Mouse (Mus musculus) monocyte, adult 5-6 weeks (primary cell): ENCODE measurements around the gene Miip. TPM values are rescaled to one million over a fixed set of nuclear protein-coding genes. Genes with fewer than 3 reads are reported as not detected.

ENCODE experiments used
- total RNA-seq: library from RNA; stranded (forward); fragments of 200-1000, 200-491, 200-594 nt; gene quantifications from 3 replicates; pipeline ENCODE4 v1.2.3, GENCODE M21; 2017

Miip gene
- total RNA-seq, 1 experiment from 2014 or later: 26.5 TPM

Other genes starting within 250 kb of the Miip start
- gene Zfp979, start 226.3 kb downstream of the Miip start, total RNA-seq: 1.1 TPM in 1 of 3 replicates, not detected in the others
- 0.43 TPM in 1 of 3 replicates, not detected in the others for gene Zfp534, start 166.3 kb downstream of the Miip start, total RNA-seq
- gene Zfp984, start 59.0 kb downstream of the Miip start, total RNA-seq: 29.2 to 47.8 TPM (median 38.2 TPM) in 3 replicates
- gene Zfp933, start 20.4 kb downstream of the Miip start, total RNA-seq: 5.8 to 14.7 TPM (median 11.8 TPM) in 3 replicates
- gene Fv1, start 163 bp upstream of the Miip start, total RNA-seq: 7.9 to 21.2 TPM (median 15.1 TPM) in 3 replicates
- 12.1 to 32.5 TPM (median 24.6 TPM) in 3 replicates for gene Mfn2, start 35.9 kb upstream of the Miip start, total RNA-seq
- 11.0 to 12.8 TPM (median 12.7 TPM) in 3 replicates for gene Plod1, start 68.0 kb upstream of the Miip start, total RNA-seq
- 41.3 to 61.2 TPM (median 48.2 TPM) in 3 replicates for gene 2510039O18Rik, start 72.1 kb upstream of the Miip start, total RNA-seq
- gene Nppb, start 117.0 kb upstream of the Miip start, total RNA-seq: not detected in 3 replicates
- gene Nppa, start 131.9 kb upstream of the Miip start, total RNA-seq: not detected in 3 replicates
- 6.5 to 18.0 TPM (median 6.7 TPM) in 3 replicates for gene Clcn6, start 170.0 kb upstream of the Miip start, total RNA-seq
- 6.4 to 14.7 TPM (median 8.7 TPM) in 3 replicates for gene Mthfr, start 170.3 kb upstream of the Miip start, total RNA-seq
- gene Agtrap, start 219.2 kb upstream of the Miip start, total RNA-seq: 24.7 to 50.7 TPM (median 27.8 TPM) in 3 replicates